Mouse (Mus musculus) kidney, adult 2 months (tissue): ENCODE results near the gene Sult4a1.
A peak's percentile ranks its signal among the peaks of the same experiment; 100 is the strongest.

Experiments used
- CTCF ChIP-seq: fragments of 200-500 bp; conservative IDR thresholded peaks from 2 replicates; pipeline ENCODE4 v1.5.1; 2011; ENCODE audit warnings: low read depth, mild to moderate bottlenecking, control low read depth, low read length, moderate library complexity, mixed read lengths; ENCODE audit not compliant: insufficient read depth, insufficient read length
- POLR2A ChIP-seq: fragments of 200-500 bp; IDR thresholded peaks from one replicate; pipeline ENCODE4 v1.6.1; 2011; ENCODE audit warnings: low read depth, low read length, control low read depth

DNA sequence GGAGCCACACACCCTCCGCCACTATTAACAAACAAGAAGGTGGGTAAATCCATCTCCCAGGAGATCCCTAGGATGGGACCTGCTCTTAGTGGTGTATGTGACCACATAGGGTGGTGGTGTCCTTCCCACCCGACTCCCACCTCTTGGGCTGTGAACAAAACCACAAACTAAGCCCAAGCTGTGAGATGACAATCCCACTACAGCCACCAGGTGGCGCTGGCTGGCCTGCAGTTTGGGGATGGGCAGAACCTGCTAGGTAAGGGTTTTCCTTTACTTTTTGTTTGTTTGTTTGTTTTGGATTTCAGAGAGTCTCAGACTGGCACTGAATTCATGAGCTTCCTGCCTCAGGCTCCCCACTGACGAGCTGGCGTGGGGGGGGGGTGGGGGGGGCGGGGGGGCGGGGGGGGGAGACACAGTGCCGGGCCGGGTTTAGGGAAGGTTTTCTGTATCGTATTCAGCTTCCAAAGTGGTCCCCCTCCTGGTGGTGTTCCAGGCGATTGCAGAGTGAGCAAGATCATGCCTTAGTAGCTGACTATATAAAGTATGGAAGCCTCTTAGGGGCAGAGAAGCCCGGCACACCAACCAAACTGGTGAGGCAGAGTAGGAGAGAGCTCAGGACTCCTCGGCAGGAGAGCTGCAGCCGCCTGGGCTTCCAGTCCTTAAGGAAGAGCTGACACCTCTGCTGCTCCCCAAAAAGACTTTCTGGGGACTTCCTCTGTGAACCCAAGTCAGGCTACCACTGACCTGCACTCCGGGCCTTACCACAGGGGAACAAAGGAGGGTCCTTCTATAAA is 31.4 kb downstream of the Sult4a1 start:
- TF ChIP-seq POLR2A (no peak), CTCF (peak; percentile 89)
